Mouse (Mus musculus) forebrain, embryonic 11.5 days (tissue): ENCODE results near the gene Adh5. TPM values are rescaled to one million over a fixed set of nuclear protein-coding genes. Genes with fewer than 3 reads are reported as not detected.

ENCODE experiments used
- polyA plus RNA-seq: library from polyadenylated mRNA; unstranded; fragments of >200 nt; fragmentation: Nextera tagmentation; extraction: Ambion mirVana; gene quantifications from 2 replicates; pipeline ENCODE4 v1.2.1, GENCODE M21; 2014

The Adh5 gene
- polyA plus RNA-seq, 1 experiment from 2014 or later, result 266 TPM

Other genes starting within 250 kb of the Adh5 start
- 0.16 TPM in 1 of 2 replicates, not detected in the other for gene 4930579F01Rik, start 249.3 kb upstream of the Adh5 start, polyA plus RNA-seq
- 0.16 TPM in 1 of 2 replicates, not detected in the other for gene Adh7, start 225.3 kb upstream of the Adh5 start, polyA plus RNA-seq
- 0.16 and 0.44 TPM in 2 replicates for gene Adh1, start 182.1 kb upstream of the Adh5 start, polyA plus RNA-seq
- gene Adh6a, start 129.8 kb upstream of the Adh5 start, polyA plus RNA-seq, result not detected in 2 replicates
- gene Adh6b, start 101.3 kb upstream of the Adh5 start, polyA plus RNA-seq, result 0.17 and 0.36 TPM in 2 replicates
- not detected in 2 replicates for gene Adh4, start 27.6 kb upstream of the Adh5 start, polyA plus RNA-seq
- gene Metap1, start 46.4 kb downstream of the Adh5 start, polyA plus RNA-seq, result 47.9 and 51.0 TPM in 2 replicates
- gene Eif4e, start 83.1 kb downstream of the Adh5 start, polyA plus RNA-seq, result 483 and 500 TPM in 2 replicates